Mouse (Mus musculus) heart, embryonic 13.5 days (tissue): ENCODE measurements around the gene Sgms1. TPM values are rescaled to one million over a fixed set of nuclear protein-coding genes. Genes with fewer than 3 reads are reported as not detected.
A peak's percentile ranks its signal among the peaks of the same experiment; 100 is the strongest.

ENCODE experiments used
- ATAC-seq: fragments of 200-750 bp; cut with Nextera tagmentation; 2 replicates; pipeline ENCODE4 v1.8.0; 2017; ENCODE audit warnings: moderate TSS enrichment; ENCODE audit not compliant: insufficient number of reproducible peaks, low FRiP score, low TSS enrichment; ENCODE audit errors: extremely low read depth
- H3K27ac ChIP-seq: fragments of 300-500 bp; sonication (generic); replicated peaks from 2 replicates; pipeline ENCODE4 v1.5.1; 2015; ENCODE audit warnings: moderate library complexity, mild to moderate bottlenecking, inconsistent platforms
- H3K27me3 ChIP-seq: fragments of 300-500 bp; sonication (generic); replicated peaks from 2 replicates; pipeline ENCODE4 v1.6.1; 2015; ENCODE audit warnings: mild to moderate bottlenecking, inconsistent platforms
- H3K36me3 ChIP-seq: fragments of 300-500 bp; sonication (generic); 2 replicates; pipeline ENCODE4 v1.6.1; 2015; ENCODE audit warnings: mild to moderate bottlenecking, inconsistent platforms
- H3K4me1 ChIP-seq: fragments of 300-500 bp; sonication (generic); 2 replicates; pipeline ENCODE4 v1.6.1; 2015; ENCODE audit warnings: inconsistent platforms
- H3K4me2 ChIP-seq: fragments of 300-500 bp; sonication (generic); 2 replicates; pipeline ENCODE4 v1.6.1; 2015; ENCODE audit warnings: inconsistent platforms, mild to moderate bottlenecking, moderate library complexity
- H3K4me3 ChIP-seq: fragments of 300-500 bp; sonication (generic); 2 replicates; pipeline ENCODE4 v1.5.1; 2015; ENCODE audit warnings: moderate library complexity, mild to moderate bottlenecking, inconsistent platforms
- H3K9ac ChIP-seq: fragments of 300-500 bp; sonication (generic); 2 replicates; pipeline ENCODE4 v1.6.1; 2015; ENCODE audit warnings: inconsistent platforms, mild to moderate bottlenecking, moderate library complexity
- H3K9me3 ChIP-seq: fragments of 300-500 bp; sonication (generic); 2 replicates; pipeline ENCODE4 v1.6.1; 2016; ENCODE audit warnings: inconsistent platforms
- WGBS: fragments of 180-500 bp; shearing (Covaris S2); methylation state at CpG from one replicate; pipeline ENCODE4 v1.1.7; 2015; ENCODE audit warnings: mixed read lengths; 5-methylcytosine and 5-hydroxymethylcytosine counted together
- polyA plus RNA-seq: library from polyadenylated mRNA; unstranded; fragments of >200 nt; fragmentation: Nextera tagmentation; extraction: Ambion mirVana; gene quantifications from 2 replicates; pipeline ENCODE4 v1.2.1, GENCODE M21; 2015

The Sgms1 gene
- polyA plus RNA-seq, 1 experiment from 2014 or later, result 33.3 TPM

- H3K9ac ChIP-seq, result no peak overlapping the region
- H3K27me3 ChIP-seq, result no peaks in the 10 kb centered on the region
- 74% methylated on average over 6 of the region's 6 CpGs for WGBS
- peaks cover 13% of the 10 kb centered on the region for H3K36me3 ChIP-seq
- no peak overlapping the region for H3K27ac ChIP-seq
- no peak for ATAC-seq
- no peak overlapping the region for H3K4me2 ChIP-seq
- H3K4me3 ChIP-seq, result no peak overlapping the region
- H3K4me1 ChIP-seq, result no peaks in the 10 kb centered on the region
- H3K9me3 ChIP-seq, result no peaks in the 10 kb centered on the region
These were observed 272.0 kb downstream of the Sgms1 start for GRCm38 (mm10) chr19:32117484-32118018.

DNA sequence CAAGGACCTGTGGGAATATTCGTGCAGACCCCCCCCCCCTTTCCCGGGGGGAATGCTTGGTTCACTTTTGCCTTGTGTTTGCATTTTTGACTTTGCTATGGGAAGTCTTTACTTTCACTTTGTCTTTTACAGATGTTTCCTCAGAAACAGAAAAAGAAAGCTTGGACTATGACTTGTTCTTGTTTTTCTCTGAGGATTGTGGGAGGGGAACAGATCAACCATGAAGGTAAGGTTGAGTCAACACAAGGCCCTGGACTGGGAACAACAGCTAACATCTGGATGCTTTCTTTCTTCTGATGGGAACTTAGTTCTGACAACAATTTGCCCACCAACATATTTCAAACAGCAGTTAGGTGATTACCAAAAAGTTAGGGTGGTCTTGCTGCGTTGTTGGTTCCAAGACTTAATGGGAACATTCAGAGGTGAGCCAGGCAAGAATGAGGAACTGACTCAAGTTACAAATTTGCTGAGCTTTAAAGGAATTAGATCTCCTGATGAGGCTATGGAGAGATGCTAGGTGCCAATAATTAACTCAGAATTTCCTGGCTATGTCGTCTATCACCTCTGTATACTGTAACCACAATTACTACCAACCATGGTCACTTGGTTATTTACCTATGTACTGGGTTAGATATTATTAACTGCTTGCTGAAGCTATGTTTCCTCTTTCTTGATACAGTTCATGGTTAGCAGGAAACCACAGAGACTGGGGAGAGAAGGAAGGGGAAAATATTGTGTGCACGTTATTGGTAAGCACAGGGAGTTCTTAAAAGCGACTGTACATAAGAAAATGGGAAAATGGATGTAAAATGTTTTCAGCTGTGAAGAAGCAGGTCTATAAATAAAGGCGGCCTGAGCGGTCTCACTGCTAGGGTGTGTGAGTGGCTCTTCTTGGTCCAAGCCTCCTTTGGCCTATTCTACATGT is 277.4 kb downstream of the Sgms1 start:
- no peak for ATAC-seq
- Histone ChIP-seq H3K27ac (no peak overlapping the region), H3K9me3 (no peaks in the 10 kb centered on the region), H3K27me3 (no peaks in the 10 kb centered on the region), H3K36me3 (no peaks in the 10 kb centered on the region), H3K9ac (no peak overlapping the region), H3K4me1 (peaks cover 14% of the 10 kb centered on the region), H3K4me2 (no peak overlapping the region), H3K4me3 (no peak overlapping the region)
- WGBS, result 79% methylated on average over 8 of the region's 8 CpGs

- ATAC-seq, result no peak
- Histone ChIP-seq H3K27ac (peak within 1 kb of the TSS; percentile 98), H3K9me3 (no peaks in the 10 kb centered on the region), H3K36me3 (no peaks in the 10 kb centered on the region), H3K4me3 (peak within 1 kb of the TSS; percentile 81), H3K4me1 (peaks cover 39% of the 10 kb centered on the region), H3K9ac (peak within 1 kb of the TSS; percentile 96), H3K27me3 (no peaks in the 10 kb centered on the region), H3K4me2 (peak within 1 kb of the TSS; percentile 69)
- under 1% methylated on average over 28 of the region's 28 CpGs for WGBS
These were observed 281.7 kb downstream of the Sgms1 start, which contains the start of gene Asah2 for GRCm38 (mm10) chr19:32107771-32108306. Gene Asah2, minus strand, starts transcription at chr19:32108211.

- Histone ChIP-seq H3K27ac (peak overlapping the region; percentile 98), H3K4me2 (peak overlapping the region; percentile 69), H3K4me1 (peaks cover 48% of the 10 kb centered on the region), H3K9me3 (no peaks in the 10 kb centered on the region), H3K4me3 (peak overlapping the region; percentile 81), H3K9ac (peak overlapping the region; percentile 96), H3K27me3 (no peaks in the 10 kb centered on the region), H3K36me3 (no peaks in the 10 kb centered on the region)
- 70% methylated on average over 2 of the region's 2 CpGs for WGBS
- ATAC-seq, result no peak
These were observed 282.8 kb downstream of the Sgms1 start for GRCm38 (mm10) chr19:32106750-32107149.

GRCm38 (mm10) chr19:32104217-32104616 is 285.3 kb downstream of the Sgms1 start:
- H3K9ac ChIP-seq, result no peak overlapping the region
- ATAC-seq, result no peak
- no peaks in the 10 kb centered on the region for H3K9me3 ChIP-seq
- H3K27ac ChIP-seq, result no peak overlapping the region
- 75% methylated on average over 4 of the region's 4 CpGs for WGBS
- no peak overlapping the region for H3K4me2 ChIP-seq
- H3K4me1 ChIP-seq, result peaks cover 44% of the 10 kb centered on the region
- no peaks in the 10 kb centered on the region for H3K36me3 ChIP-seq
- H3K27me3 ChIP-seq, result no peaks in the 10 kb centered on the region
- no peak overlapping the region for H3K4me3 ChIP-seq

- Histone ChIP-seq H3K27me3 (no peaks in the 10 kb centered on the region), H3K36me3 (no peaks in the 10 kb centered on the region), H3K4me2 (peak overlapping the region; percentile 65), H3K9ac (peak overlapping the region; percentile 69), H3K27ac (no peak overlapping the region), H3K4me3 (peak overlapping the region; percentile 34), H3K4me1 (peaks cover 44% of the 10 kb centered on the region), H3K9me3 (no peaks in the 10 kb centered on the region)
- ATAC-seq, result no peak
- WGBS, result 10% methylated on average over 9 of the region's 9 CpGs
These were observed 286.6 kb downstream of the Sgms1 start for GRCm38 (mm10) chr19:32102976-32103300.

- peak overlapping the region; percentile 65 for H3K4me2 ChIP-seq
- H3K27me3 ChIP-seq, result no peaks in the 10 kb centered on the region
- peak overlapping the region; percentile 69 for H3K9ac ChIP-seq
- H3K36me3 ChIP-seq, result no peaks in the 10 kb centered on the region
- H3K9me3 ChIP-seq, result no peaks in the 10 kb centered on the region
- no peak for ATAC-seq
- peak overlapping the region; percentile 34 for H3K4me3 ChIP-seq
- WGBS, result 24% methylated on average over 18 of the region's 18 CpGs
- no peak overlapping the region for H3K27ac ChIP-seq
- peaks cover 44% of the 10 kb centered on the region for H3K4me1 ChIP-seq
These were observed 287.1 kb downstream of the Sgms1 start for GRCm38 (mm10) chr19:32102294-32102975.

DNA sequence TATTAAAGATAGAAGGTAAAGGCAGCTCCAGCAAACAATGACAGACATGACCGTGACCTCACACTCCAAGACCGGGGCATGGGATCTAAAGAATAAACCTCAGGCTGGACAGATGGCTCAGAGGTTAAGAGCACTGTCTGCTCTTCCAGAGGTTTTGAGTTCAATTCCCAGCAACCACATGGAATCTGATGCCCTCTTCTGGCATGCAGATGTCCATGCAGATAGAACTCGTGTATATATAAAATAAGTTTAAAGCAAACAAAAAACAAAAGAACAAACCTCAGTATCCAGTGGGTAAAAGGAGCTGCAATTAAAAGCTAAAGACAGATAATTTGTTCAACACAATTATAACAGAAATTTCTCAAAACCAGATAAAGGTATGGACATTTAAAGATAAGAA is 290.9 kb downstream of the Sgms1 start:
- no peak for ATAC-seq
- H3K27ac ChIP-seq, result no peak overlapping the region
- no peak overlapping the region for H3K4me2 ChIP-seq
- 72% methylated on average over 3 of the region's 3 CpGs for WGBS
- H3K36me3 ChIP-seq, result no peaks in the 10 kb centered on the region
- no peaks in the 10 kb centered on the region for H3K9me3 ChIP-seq
- H3K9ac ChIP-seq, result no peak overlapping the region
- H3K4me3 ChIP-seq, result no peak overlapping the region
- H3K4me1 ChIP-seq, result peaks cover 22% of the 10 kb centered on the region
- H3K27me3 ChIP-seq, result no peaks in the 10 kb centered on the region

DNA sequence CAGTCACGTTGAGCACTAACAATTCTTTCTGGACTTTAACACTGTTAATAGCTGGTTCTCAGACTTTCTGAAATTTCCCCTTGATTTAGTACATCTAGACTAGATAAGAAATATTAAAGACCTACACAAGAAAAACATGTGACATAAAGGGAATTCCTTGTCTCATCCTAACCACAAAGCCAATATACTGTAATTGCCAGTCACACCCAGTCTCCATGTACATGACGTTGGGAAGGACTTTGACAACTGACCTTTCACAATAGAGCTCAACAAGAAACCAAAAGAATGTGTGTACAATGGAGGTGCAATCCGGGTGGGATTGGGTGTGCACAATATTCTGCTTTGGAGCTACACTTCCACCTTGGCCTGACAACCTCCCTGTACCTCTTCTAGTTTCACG is 297.2 kb downstream of the Sgms1 start:
- Histone ChIP-seq H3K9ac (no peak overlapping the region), H3K27me3 (no peaks in the 10 kb centered on the region), H3K9me3 (no peaks in the 10 kb centered on the region), H3K4me1 (no peaks in the 10 kb centered on the region), H3K4me2 (no peak overlapping the region), H3K27ac (no peak overlapping the region), H3K36me3 (no peaks in the 10 kb centered on the region), H3K4me3 (no peak overlapping the region)
- no peak for ATAC-seq
- WGBS, result 86% methylated on average over 4 of the region's 4 CpGs

DNA sequence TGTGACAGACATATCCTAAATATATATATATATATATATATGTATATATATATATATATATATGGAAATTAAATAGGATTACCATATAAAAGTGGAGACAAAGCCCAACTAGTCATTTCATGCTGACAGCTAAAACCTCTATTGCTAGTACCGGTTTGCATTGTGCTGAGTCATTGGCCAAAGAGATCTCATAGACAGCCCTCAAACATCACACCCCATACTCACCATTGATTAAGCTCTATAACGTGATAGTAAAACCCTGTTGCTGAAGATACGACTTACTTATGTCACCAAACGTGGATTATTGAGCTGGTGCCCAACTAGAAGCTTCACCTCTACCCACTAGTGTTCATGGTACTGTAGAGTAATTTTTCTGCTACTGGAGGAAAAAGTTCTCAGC is 298.7 kb downstream of the Sgms1 start:
- ATAC-seq, result no peak
- WGBS, result 81% methylated on average over 4 of the region's 4 CpGs

DNA sequence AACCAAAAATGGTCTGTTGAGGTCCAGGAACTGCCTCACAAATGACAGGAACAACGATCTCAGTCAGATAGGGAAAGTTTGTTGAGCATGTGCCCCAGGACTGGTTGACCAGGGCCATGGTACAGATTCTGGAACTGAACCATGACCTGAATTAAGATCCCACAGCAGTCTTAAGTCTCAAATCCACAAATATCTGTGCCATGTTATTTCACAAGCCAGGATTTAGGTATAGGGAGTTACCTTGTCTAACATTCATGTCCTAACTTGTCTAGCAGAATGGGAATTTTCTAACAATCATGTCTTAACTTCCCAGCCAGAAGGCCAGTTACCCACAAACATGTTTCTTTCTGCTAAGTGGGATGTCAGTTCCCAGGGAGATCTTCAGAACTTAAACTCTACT is 300.9 kb downstream of the Sgms1 start:
- no peak overlapping the region for H3K27ac ChIP-seq
- WGBS, result 79% methylated on average over 1 of the region's 1 CpGs
- H3K27me3 ChIP-seq, result no peaks in the 10 kb centered on the region
- no peak overlapping the region for H3K4me2 ChIP-seq
- no peaks in the 10 kb centered on the region for H3K9me3 ChIP-seq
- ATAC-seq, result no peak
- H3K36me3 ChIP-seq, result no peaks in the 10 kb centered on the region
- no peaks in the 10 kb centered on the region for H3K4me1 ChIP-seq
- H3K9ac ChIP-seq, result no peak overlapping the region
- H3K4me3 ChIP-seq, result no peak overlapping the region

More for the DNA sequence above, 298.7 kb downstream of the Sgms1 start:
- Histone ChIP-seq H3K27ac (no peak overlapping the region), H3K4me3 (no peak overlapping the region), H3K9ac (no peak overlapping the region), H3K36me3 (no peaks in the 10 kb centered on the region), H3K9me3 (no peaks in the 10 kb centered on the region), H3K4me1 (no peaks in the 10 kb centered on the region), H3K27me3 (no peaks in the 10 kb centered on the region), H3K4me2 (no peak overlapping the region)
